Mouse (Mus musculus) heart, adult 18-20 months (tissue): Measurements from ENCODE around the gene Cops4. TPM values are rescaled to one million over a fixed set of nuclear protein-coding genes. Genes with fewer than 3 reads are reported as not detected.

Experiments
- DNase-seq, 2 experiments: peaks; one replicate each; pipeline ENCODE4 v3.0.0; 2021 to 2022; ENCODE audit warnings: mixed read lengths in 1 of 2
- microRNA-seq, 2 experiments: library from miRNA; unstranded; fragments of <30 nt; microRNA quantifications; one replicate each; pipeline ENCODE4 v1.2.0; 2022
- total RNA-seq, 2 experiments: library from RNA; stranded (reverse); gene quantifications; 2 replicates each; pipeline ENCODE4 v1.2.3; 2021

Cops4 gene
- total RNA-seq, 2 experiments from 2014 or later = 89.2 to 93.2 TPM

- DNase-seq = no peak
Observed at GRCm38 (mm10) chr5:100578863-100579411, 60.8 kb downstream of the Cops4 start.

GRCm38 (mm10) chr5:100581622-100582434, 63.7 kb downstream of the Cops4 start:
- DNase-seq = no peak

GRCm38 (mm10) chr5:100582435-100582826, 64.3 kb downstream of the Cops4 start:
- no peak for DNase-seq

- no peak for DNase-seq
Observed at GRCm38 (mm10) chr5:100583066-100583465, 65.0 kb downstream of the Cops4 start.

GRCm38 (mm10) chr5:100585206-100585644, 67.1 kb downstream of the Cops4 start:
- no peak for DNase-seq

GRCm38 (mm10) chr5:100585657-100586056, 67.5 kb downstream of the Cops4 start:
- no peak for DNase-seq

GRCm38 (mm10) chr5:100587136-100587535, 69.0 kb downstream of the Cops4 start:
- no peak for DNase-seq

GRCm38 (mm10) chr5:100587626-100588025, 69.5 kb downstream of the Cops4 start:
- DNase-seq = peak; percentile 45 to 58

- DNase-seq = no peak
Observed at GRCm38 (mm10) chr5:100590505-100590904, 72.4 kb downstream of the Cops4 start.

GRCm38 (mm10) chr5:100594803-100595467, 76.8 kb downstream of the Cops4 start:
- DNase-seq = no peak

GRCm38 (mm10) chr5:100595999-100596398, 77.9 kb downstream of the Cops4 start:
- no peak for DNase-seq

Small RNA genes lying within 50 kb of the gene (microRNA-seq; reads per million reads assigned to microRNA genes)
- gene Gm23222 = 0 reads per million in 2 experiments

Other genes with a start within 250 kb of the Cops4 start
- gene Sec31a, start 102.1 kb upstream of the Cops4 start, total RNA-seq = 100 to 1,000 TPM in 1 of 2 experiments, 10 to 100 TPM in 1; 93.5 to 101 TPM
- 1 to 10 TPM; 5.6 to 6.1 TPM for gene Lin54, start 17.7 kb upstream of the Cops4 start, total RNA-seq
- 1 to 10 TPM; 1.1 to 4.1 TPM for gene Plac8, start 53.9 kb downstream of the Cops4 start, total RNA-seq
- gene Coq2, start 156.8 kb downstream of the Cops4 start, total RNA-seq = 100 to 1,000 TPM; 104 to 107 TPM
- 1 to 10 TPM; 1.0 to 1.8 TPM for gene Hpse, start 201.4 kb downstream of the Cops4 start, total RNA-seq